Mouse (Mus musculus): ENCODE data around the gene Nol12. TPM values are rescaled to one million over a fixed set of nuclear protein-coding genes. Genes with fewer than 3 reads are reported as not detected.
A peak's percentile ranks its signal among the peaks of the same experiment; 100 is the strongest.

The Nol12 gene
- total and polyA plus RNA-seq, 3 experiments, result 13.2 to 24.2 (median 16.7) TPM

- TF ChIP-seq TAL1 (conservative IDR thresholded peaks at IDR 0.05; ENCODE audit: low read depth, low read length), result no peak; the same call in 1 of the 2 replicates
- no peak for TF ChIP-seq GATA1 (IDR thresholded peaks at IDR 0.05; ENCODE audit: borderline replicate concordance, low read length)
- TF ChIP-seq POLR2AphosphoS5 (IDR thresholded peaks at IDR 0.05; ENCODE audit: insufficient replicate concordance, low read depth, low read length), result no peak
- no peak for TF ChIP-seq GATA2 (IDR thresholded peaks at IDR 0.05; ENCODE audit: borderline replicate concordance, low read depth, low read length)
- no peak for TF ChIP-seq CTCF (IDR thresholded peaks at IDR 0.05; ENCODE audit: low read depth, low read length)
- ATAC-seq (ENCODE audit: extremely low read depth, insufficient number of reproducible peaks, low FRiP score, poor library complexity, severe bottlenecking) (no peak), DNase-seq (ENCODE audit: low spot score) (no peak)
- H3K27me3 ChIP-seq (ENCODE audit: insufficient read depth, low read length), result no peaks in the 10 kb centered on the region
- peak overlapping the region; percentile 96; the same call in 1 of the 2 replicates for H3K4me3 ChIP-seq (ENCODE audit: low read depth, low read length)
- H3K9me3 ChIP-seq (replicated peaks), result no peaks in the 10 kb centered on the region
- peaks cover 61% of the 10 kb centered on the region for H3K36me3 ChIP-seq (replicated peaks)
- H3K4me1 ChIP-seq (ENCODE audit: insufficient read depth, low read depth, low read length), result peaks cover 87% of the 10 kb centered on the region
Measured at GRCm38 (mm10) chr15:78897488-78897887, 37.2 kb upstream of the Nol12 start.

- peaks cover 61% of the 10 kb centered on the region for H3K36me3 ChIP-seq (replicated peaks)
- peak overlapping the region; percentile 96 for H3K4me3 ChIP-seq (ENCODE audit: low read depth, low read length)
- peaks cover 87% of the 10 kb centered on the region for H3K4me1 ChIP-seq (ENCODE audit: insufficient read depth, low read depth, low read length)
- ATAC-seq (ENCODE audit: extremely low read depth, insufficient number of reproducible peaks, low FRiP score, poor library complexity, severe bottlenecking) (no peak), DNase-seq (ENCODE audit: low spot score) (no peak)
- TF ChIP-seq TAL1 (conservative IDR thresholded peaks at IDR 0.05; ENCODE audit: low read depth, low read length) (no peak), POLR2AphosphoS5 (IDR thresholded peaks at IDR 0.05; ENCODE audit: insufficient replicate concordance, low read depth, low read length) (no peak), GATA2 (IDR thresholded peaks at IDR 0.05; ENCODE audit: borderline replicate concordance, low read depth, low read length) (no peak), GATA1 (IDR thresholded peaks at IDR 0.05; ENCODE audit: borderline replicate concordance, low read length) (no peak), CTCF (IDR thresholded peaks at IDR 0.05; ENCODE audit: low read depth, low read length) (no peak)
- H3K27me3 ChIP-seq (ENCODE audit: insufficient read depth, low read length), result no peaks in the 10 kb centered on the region
- H3K9me3 ChIP-seq (replicated peaks), result no peaks in the 10 kb centered on the region
Measured at GRCm38 (mm10) chr15:78898507-78899001, 36.2 kb upstream of the Nol12 start.

GRCm38 (mm10) chr15:78899409-78899739 lies 35.4 kb upstream of the Nol12 start, which contains the start of gene Gm49510:
TSS of gene Gm49510 (plus strand) at chr15:78899667.
- DNase-seq (ENCODE audit: low spot score) (no peak), ATAC-seq (ENCODE audit: extremely low read depth, insufficient number of reproducible peaks, low FRiP score, poor library complexity, severe bottlenecking) (no peak)
- H3K4me3 ChIP-seq (ENCODE audit: low read depth, low read length), result peak within 1 kb of the TSS; percentile 96
- no peaks in the 10 kb centered on the region for H3K9me3 ChIP-seq (replicated peaks)
- TF ChIP-seq TAL1 (conservative IDR thresholded peaks at IDR 0.05; ENCODE audit: low read depth, low read length) (no peak), POLR2AphosphoS5 (IDR thresholded peaks at IDR 0.05; ENCODE audit: insufficient replicate concordance, low read depth, low read length) (no peak), CTCF (IDR thresholded peaks at IDR 0.05; ENCODE audit: low read depth, low read length) (no peak), GATA1 (IDR thresholded peaks at IDR 0.05; ENCODE audit: borderline replicate concordance, low read length) (no peak), GATA2 (IDR thresholded peaks at IDR 0.05; ENCODE audit: borderline replicate concordance, low read depth, low read length) (no peak)
- H3K4me1 ChIP-seq (ENCODE audit: insufficient read depth, low read depth, low read length), result peaks cover 86% of the 10 kb centered on the region
- no peaks in the 10 kb centered on the region for H3K27me3 ChIP-seq (ENCODE audit: insufficient read depth, low read length)
- H3K36me3 ChIP-seq (replicated peaks), result peaks cover 61% of the 10 kb centered on the region

- H3K27me3 ChIP-seq (ENCODE audit: insufficient read depth, low read length), result no peaks in the 10 kb centered on the region
- H3K9me3 ChIP-seq (replicated peaks), result no peaks in the 10 kb centered on the region
- H3K4me3 ChIP-seq (ENCODE audit: low read depth, low read length), result peak within 1 kb of the TSS; percentile 96
- DNase-seq (ENCODE audit: low spot score), result peak; percentile 84
- peaks cover 61% of the 10 kb centered on the region for H3K36me3 ChIP-seq (replicated peaks)
- peaks cover 86% of the 10 kb centered on the region for H3K4me1 ChIP-seq (ENCODE audit: insufficient read depth, low read depth, low read length)
- peak; percentile 46; the same call in 1 of the 2 replicates for ATAC-seq (ENCODE audit: extremely low read depth, insufficient number of reproducible peaks, low FRiP score, poor library complexity, severe bottlenecking)
- TF ChIP-seq GATA1 (IDR thresholded peaks at IDR 0.05; ENCODE audit: borderline replicate concordance, low read length) (no peak), CTCF (IDR thresholded peaks at IDR 0.05; ENCODE audit: low read depth, low read length) (no peak), TAL1 (conservative IDR thresholded peaks at IDR 0.05; ENCODE audit: low read depth, low read length) (no peak), GATA2 (IDR thresholded peaks at IDR 0.05; ENCODE audit: borderline replicate concordance, low read depth, low read length) (no peak), POLR2AphosphoS5 (IDR thresholded peaks at IDR 0.05; ENCODE audit: insufficient replicate concordance, low read depth, low read length) (no peak)
Measured at GRCm38 (mm10) chr15:78899740-78900584, 34.8 kb upstream of the Nol12 start, which contains the start of gene Sh3bp1. TSS of gene Sh3bp1 (plus strand) at chr15:78899768.

GRCm38 (mm10) chr15:78900585-78901421 lies 33.9 kb upstream of the Nol12 start:
- H3K36me3 ChIP-seq (replicated peaks), result peaks cover 61% of the 10 kb centered on the region
- peaks cover 86% of the 10 kb centered on the region for H3K4me1 ChIP-seq (ENCODE audit: insufficient read depth, low read depth, low read length)
- DNase-seq (ENCODE audit: low spot score) (no peak), ATAC-seq (ENCODE audit: extremely low read depth, insufficient number of reproducible peaks, low FRiP score, poor library complexity, severe bottlenecking) (no peak)
- no peaks in the 10 kb centered on the region for H3K27me3 ChIP-seq (ENCODE audit: insufficient read depth, low read length)
- H3K9me3 ChIP-seq (replicated peaks), result no peaks in the 10 kb centered on the region
- TF ChIP-seq CTCF (IDR thresholded peaks at IDR 0.05; ENCODE audit: low read depth, low read length) (no peak), GATA1 (IDR thresholded peaks at IDR 0.05; ENCODE audit: borderline replicate concordance, low read length) (no peak), POLR2AphosphoS5 (IDR thresholded peaks at IDR 0.05; ENCODE audit: insufficient replicate concordance, low read depth, low read length) (no peak), GATA2 (IDR thresholded peaks at IDR 0.05; ENCODE audit: borderline replicate concordance, low read depth, low read length) (no peak), TAL1 (conservative IDR thresholded peaks at IDR 0.05; ENCODE audit: low read depth, low read length) (no peak)
- peak overlapping the region; percentile 96 for H3K4me3 ChIP-seq (ENCODE audit: low read depth, low read length)

Measured in G1E (cell line).